Mouse (Mus musculus): ENCODE data around the gene Ugcg.

DNA sequence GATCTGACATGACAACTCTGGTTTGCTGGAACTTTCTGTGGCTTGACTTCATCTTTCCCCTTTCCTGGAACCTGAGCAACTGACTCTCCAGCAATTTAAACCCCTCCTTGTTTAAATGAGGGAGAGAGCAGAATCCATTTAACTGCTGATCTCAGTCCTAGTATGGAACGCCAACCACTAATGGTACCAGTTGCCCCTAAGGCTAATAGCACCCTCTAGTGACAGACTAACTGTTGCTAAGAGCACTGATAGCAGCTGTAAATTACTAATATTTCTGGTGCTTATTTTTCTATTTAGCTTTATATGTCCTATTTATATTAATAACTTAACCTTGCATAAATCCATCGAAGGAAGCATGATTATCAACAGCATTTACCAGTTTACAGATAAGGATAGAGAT is 74.4 kb downstream of the Ugcg start:
- TF ChIP-seq POLR2A (IDR thresholded peaks at IDR 0.05; ENCODE audit: insufficient read length, low read depth) (no peak), TCF12 (IDR thresholded peaks at IDR 0.05; ENCODE audit: insufficient read depth, poor library complexity, severe bottlenecking) (no peak), CEBPB (IDR thresholded peaks at IDR 0.05; ENCODE audit: insufficient read depth, poor library complexity, severe bottlenecking) (no peak)

Measured in myocyte (in vitro differentiated cells).